Mouse (Mus musculus) stomach, postnatal 0 days (tissue): ENCODE data around the gene A730071L15Rik.

Source experiments
- CTCF ChIP-seq: IDR thresholded peaks from 2 replicates; pipeline ENCODE4 v1.5.1; 2016; ENCODE audit warnings: antibody characterized with exemption, low read depth, mild to moderate bottlenecking, moderate library complexity
- EP300 ChIP-seq: optimal IDR thresholded peaks from 2 replicates; pipeline ENCODE3; 2016; ENCODE audit warnings: antibody characterized with exemption

- 0 out of 2 replicates have a peak, but pooled peaks have one; percentile 14 for TF ChIP-seq CTCF
- no peak for TF ChIP-seq EP300
These were observed 22.4 kb downstream of the A730071L15Rik start for GRCm38 (mm10) chr11:6222187-6222586.
